Comparison of ENCODE assay signal across 15 mouse cellular contexts in the genomic region with DNA sequence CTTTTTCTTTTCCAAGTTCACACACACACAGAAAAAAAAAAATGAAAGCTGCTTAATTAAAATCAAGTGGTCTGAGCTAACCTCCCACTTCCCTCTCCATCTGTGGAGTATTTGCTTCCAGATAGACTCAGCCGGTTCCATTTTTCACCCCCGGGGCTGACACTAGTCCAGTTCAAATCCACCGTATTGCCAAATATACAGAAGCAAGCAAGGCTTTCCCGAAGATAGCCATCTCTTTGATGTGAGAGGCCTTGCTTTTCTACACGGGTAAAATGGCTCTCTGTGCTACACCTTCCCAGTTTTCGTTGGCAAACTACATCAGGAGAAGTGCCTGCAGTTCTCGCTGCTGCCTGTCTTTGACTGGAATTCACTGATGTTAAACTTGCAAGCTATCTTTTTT.
DNase-seq lines count a peak whose midpoint lies in the region; ATAC-seq and TF ChIP-seq lines count a peak whose summit lies in the region.
"Had no signal": no experiment of that assay in that cellular context is flagged by ENCODE, and none has a peak within 500 bp of the region (broad histone marks: within the 10 kb centered on the region; RNA-seq: fewer than 3 reads in every experiment).

No protein-coding gene starts in this region.

- no peak for TF ChIP-seq CTCF in brain, embryonic 14.5 days (IDR thresholded peaks at IDR 0.05; ENCODE audit: borderline replicate concordance, extremely low read depth, insufficient read depth, insufficient read length)

- DNase-seq in left cerebral cortex, postnatal 4 days, result peak; percentile 53
- no peak for DNase-seq in left cerebral cortex, postnatal 36 days (ENCODE audit: low spot score in 2 of 2)
- peak; percentile 17 for DNase-seq in brain, embryonic 14.5 days (ENCODE audit: low read depth)
- DNase-seq in cerebellum, adult 11 months, result peak; percentile 76
- peak; percentile 79 to 81 for DNase-seq in cerebellum, postnatal 25 days
- DNase-seq in ovary, postnatal 14 days (ENCODE audit: low spot score), result no peak
- no peak for DNase-seq in neural tube, embryonic 10.5 days (ENCODE audit: extremely low spot score, low spot score)
- DNase-seq: adrenal gland, postnatal 10 days; kidney, adult 9 months; right cerebral cortex, postnatal 14 days; thymus, postnatal 36 days had no signal

- no peak for TF ChIP-seq POLR2A in brain, embryonic 14.5 days (IDR thresholded peaks at IDR 0.05; ENCODE audit: borderline replicate concordance, extremely low read depth, insufficient read depth, insufficient read length, poor library complexity, severe bottlenecking)

- intact Hi-C loops in left cerebral cortex, postnatal 4 days (cut with DNase I), result no loop called here
- intact Hi-C loops in left cerebral cortex, postnatal 36 days (cut with DNase I), result no loop called here

- ATAC-seq in erythroblast, adult 5-6 weeks (replicated peaks; ENCODE audit: low FRiP score, poor library complexity, severe bottlenecking), result no peak
- ATAC-seq: CD4-positive, CD25-positive, alpha-beta regulatory T cell, adult 4 months; forebrain, embryonic 14.5 days; inflammation-experienced regulatory T-cells, adult 6 months had no signal

Comparison
In these comparisons a context has a peak if more than half of its experiments do, and no peak if none do; other contexts are left out.
1. DNase-seq: peak in left cerebral cortex, postnatal 4 days (single experiment), brain, embryonic 14.5 days (single experiment), cerebellum, adult 11 months (single experiment) and cerebellum, postnatal 25 days (2 of 2); none in left cerebral cortex, postnatal 36 days (0 of 2), ovary, postnatal 14 days (single experiment) and neural tube, embryonic 10.5 days (single experiment).